Mouse (Mus musculus): ENCODE measurements around the gene Clrn3.
"Not testable (repeated sequence)": the region's sequence is repeated elsewhere in the genome, so short reads cannot be mapped to it uniquely, and the experiment has no call there.

The Clrn3 gene

DNA sequence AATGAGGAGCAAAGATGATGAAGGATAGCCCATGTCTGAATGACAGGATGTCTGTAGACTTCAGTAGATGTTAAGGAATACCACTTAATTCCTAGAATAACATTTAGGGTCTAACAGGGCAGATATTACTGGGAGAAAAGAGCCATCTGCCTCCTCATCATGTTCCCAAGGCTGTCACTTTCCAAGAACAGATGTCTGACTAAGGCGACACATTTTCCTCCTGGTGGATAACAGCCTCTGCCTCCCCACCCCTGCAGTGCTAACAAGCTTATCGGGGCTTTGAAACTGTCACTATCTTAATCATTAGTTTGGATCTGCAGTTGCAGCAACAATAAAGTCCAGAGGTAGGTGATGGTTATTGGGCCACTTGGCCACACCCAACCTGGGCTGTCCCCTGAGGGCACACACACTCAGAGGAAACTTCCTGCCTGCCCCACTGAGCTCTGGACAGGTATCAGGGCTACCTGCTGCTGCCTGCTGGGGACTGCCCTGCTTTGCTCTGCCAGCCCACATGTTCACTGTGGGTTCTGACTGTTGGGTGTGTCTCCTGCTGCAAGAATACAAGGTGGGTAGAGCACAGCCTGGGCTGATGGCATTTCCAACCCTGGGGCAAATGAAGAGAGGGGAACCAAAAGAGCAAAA, 6.2 kb upstream of the Clrn3 start:
- DNase-seq, result no peak

DNA sequence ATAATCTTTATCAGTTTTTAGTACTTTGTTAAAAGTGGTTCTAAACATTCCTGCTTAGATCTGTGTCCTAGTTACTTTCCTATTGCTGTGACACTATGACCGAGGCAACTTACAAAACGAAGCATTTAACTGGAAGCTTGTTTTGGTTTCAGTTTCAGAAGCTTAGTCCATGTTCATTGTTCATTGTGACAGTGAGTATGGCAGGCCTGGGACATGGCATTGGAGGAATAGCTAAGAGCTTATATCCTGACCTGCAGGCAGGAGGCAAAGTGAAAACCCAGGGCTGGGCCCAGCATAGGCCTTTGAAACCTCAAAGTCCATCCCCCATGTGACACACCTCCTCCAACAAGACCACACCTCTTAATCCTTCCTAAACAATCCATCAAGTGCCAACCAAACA, 614 bp upstream of the Clrn3 start:
- no peak for DNase-seq

DNA sequence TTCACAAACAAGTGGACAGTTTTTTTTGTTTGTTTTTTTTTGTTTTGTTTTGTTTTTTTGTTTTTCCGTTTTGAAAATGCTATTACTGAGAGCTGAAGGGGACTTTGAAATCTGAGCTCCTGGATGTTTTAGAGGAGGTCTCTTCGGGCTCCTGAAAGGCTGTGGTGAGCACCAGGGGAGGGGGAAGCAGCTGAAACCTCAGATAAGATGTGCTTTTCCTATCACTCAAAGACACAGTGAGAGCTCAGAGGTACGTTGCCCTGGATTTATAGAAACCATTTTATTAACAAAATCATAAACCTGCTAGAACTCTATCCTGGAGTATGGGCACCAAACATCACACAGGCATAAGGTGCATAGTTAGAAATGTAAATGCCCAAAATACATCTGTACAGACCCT, 1.3 kb downstream of the Clrn3 start:
- no peak for DNase-seq

DNA sequence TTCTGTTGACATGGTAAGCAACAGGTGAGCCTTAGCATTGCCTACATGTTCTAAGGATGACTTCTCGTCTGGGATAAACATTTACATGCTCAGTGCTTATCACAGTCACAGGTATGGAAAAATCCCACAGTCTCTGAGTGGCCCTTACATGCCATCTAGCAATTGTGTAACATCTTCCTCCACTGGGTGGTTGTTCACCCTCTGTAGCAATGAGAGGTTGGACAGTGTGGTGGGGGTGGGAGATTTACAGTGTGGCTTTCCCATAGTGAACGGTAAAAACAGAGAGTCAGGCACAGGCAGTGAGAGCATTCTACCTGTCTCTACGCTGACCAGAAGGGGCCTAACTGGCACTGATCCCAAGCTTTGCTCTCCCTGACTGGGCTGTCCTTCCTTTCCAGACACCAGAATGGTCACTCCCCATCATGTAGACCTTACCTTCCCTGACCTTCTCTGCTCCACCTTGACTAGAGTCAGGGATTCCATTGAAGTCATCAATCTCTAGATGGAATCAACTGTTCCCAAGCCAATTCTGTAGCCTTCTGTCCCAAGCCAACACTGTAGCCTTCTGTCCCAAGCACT, 1.8 kb downstream of the Clrn3 start:
- DNase-seq, result no peak

DNA sequence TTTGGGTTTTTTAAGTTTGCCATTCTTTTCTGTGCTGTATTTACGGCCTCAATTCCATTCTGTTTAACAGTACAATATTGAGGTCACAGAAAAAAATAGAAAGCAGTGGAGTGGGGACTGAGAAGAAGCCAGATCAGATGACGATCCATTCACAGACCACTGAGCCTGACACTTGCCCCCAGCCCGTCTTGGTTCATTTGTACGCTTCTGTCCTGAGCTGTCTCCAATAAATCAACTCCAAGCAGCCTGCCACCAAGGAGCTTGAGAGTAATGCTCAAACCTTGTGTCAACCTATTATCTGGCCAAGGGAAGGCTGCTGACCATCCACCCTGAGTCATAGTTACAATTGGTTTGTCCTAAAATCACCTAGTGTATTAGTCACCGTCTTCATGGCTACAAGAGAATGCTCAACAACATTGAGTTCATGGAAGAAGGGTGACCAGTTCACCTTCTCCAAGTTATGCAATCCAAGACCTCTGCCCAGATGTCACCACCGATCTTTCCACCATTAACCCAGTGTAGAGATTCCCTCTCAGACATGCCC, 4.0 kb downstream of the Clrn3 start:
- no peak for DNase-seq

DNA sequence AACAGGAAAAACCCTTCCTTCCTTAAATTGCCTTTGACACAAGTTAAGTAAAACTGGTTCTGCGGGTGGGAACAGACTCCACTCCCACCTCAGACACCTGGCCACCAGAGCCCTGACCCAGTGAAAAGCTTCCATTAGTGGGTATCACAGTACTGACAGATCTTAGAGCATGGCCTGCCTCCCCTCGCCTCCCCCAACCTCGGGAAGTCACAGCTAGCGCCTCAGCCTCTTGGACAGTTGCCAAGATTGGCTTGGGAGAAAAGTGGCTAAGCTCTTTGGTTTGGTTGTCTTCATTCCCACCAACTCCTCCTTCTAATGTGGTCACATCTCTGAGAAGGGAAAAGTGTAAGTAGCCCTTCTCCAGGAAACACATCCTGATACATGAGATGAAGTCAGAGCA, 4.5 kb downstream of the Clrn3 start:
- no peak for DNase-seq

DNA sequence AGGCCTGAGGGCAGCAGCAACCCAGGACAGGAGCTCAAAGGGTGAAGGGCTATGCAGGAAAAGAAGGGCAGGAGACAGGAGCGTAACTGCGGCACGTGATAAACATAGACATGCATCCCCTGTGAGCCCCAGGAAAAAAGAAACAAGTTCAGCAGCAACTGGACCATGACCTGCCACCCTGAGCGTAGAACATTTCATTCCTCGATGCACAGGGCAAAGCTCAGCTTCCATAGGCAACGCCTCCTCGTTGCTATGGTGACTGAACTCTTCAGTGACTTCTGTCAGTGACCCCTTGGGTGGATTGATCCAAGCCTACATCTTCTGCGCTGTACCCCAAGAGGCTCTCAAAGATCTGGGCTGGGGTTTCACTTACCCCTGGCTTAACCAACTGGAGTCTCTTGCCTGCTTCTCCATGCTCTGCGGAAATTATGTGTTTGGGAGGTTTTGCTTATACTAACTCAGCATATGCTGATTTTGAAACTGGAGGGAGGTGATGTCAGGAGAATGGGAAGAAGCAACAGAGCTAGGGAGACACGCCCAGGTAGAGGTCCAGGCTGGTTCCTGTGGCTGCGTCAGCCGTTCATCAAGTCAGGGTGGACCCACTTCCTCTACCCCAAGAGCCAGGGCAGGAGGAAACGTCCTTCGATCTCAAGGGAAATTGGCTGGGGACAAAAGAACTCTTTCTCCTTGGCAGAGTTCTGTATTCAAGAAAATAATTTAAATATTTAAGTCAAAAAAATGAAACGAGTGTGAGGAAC, 6.5 kb downstream of the Clrn3 start:
- no peak for DNase-seq

DNA sequence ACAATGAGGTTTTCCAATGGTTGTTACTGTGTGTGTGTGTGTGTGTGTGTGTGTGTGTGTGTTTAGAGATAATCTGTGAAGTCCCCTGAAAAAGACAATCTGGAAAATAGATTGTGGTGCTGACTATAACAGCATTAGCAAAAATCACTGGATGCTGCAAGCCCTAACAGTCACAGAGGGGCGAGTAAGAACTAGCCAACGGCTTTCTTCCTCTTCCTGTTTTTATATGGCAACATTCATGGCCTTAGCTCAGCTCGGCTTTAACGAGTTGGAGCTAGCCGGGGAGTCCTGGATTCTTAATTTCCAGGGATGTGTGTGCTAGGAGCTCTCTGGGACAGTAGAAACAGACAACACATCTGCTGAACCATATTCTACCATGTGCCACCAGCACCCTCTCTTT, 8.2 kb downstream of the Clrn3 start:
- DNase-seq, result no peak

DNA sequence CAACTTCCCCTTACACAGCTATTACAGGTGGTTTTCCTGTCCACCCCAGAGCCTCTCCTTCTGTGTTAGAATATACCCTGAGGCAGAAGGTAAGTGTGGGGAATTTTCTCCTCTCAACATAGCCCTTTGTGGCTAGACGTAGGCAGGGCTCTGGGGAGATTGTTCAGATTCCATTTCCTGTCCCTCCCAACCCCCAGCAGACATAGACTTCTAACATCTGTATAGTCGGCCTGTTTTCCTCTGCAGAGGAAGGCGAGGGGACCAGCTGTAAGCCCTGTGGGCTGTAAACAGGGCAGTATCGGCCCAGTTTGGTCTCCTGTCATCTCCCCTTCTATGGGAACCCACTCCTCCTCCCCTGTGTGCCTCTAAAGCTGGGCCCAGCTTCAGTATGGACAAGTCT, 11.3 kb downstream of the Clrn3 start:
- DNase-seq, result no peak

DNA sequence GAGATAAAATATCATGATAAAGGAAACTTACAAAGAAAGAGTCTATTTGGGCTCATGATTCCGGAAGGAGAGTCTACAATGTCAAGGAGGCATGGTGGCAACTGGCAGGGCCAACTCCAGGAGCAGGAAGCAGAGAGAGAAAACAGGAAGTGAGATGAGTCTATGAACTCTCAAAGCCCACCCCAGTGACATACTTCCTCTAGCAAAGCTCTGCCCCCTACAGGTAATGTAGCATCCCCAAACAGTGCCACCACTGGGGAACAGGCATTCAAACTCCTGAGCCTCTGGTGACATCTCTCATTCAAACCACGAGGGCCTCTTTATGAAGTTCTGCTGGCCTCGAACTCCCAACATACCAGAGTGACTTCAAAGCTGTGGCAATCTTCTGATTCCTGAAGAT, 16.7 kb downstream of the Clrn3 start:
- no peak for DNase-seq

DNA sequence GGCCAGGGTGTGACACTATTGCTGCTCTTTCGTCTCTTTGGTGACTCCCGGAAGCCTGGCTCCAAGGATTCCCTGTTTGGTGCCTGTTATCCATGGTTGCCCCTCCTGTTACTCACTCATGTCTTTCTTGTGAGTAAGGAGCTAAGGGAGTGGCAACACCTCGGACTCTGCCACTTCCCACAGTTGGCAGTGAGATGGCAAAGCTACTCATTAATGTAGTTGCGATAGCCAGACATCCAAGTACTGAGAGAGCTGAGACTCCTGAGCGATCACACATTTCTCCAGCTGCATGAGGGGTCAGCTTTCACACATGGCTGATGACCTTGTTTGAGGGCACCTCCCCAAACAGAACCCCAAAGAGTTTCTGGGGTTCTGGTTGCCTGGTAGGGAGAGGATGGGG, 18.0 kb downstream of the Clrn3 start:
- DNase-seq, result no peak

DNA sequence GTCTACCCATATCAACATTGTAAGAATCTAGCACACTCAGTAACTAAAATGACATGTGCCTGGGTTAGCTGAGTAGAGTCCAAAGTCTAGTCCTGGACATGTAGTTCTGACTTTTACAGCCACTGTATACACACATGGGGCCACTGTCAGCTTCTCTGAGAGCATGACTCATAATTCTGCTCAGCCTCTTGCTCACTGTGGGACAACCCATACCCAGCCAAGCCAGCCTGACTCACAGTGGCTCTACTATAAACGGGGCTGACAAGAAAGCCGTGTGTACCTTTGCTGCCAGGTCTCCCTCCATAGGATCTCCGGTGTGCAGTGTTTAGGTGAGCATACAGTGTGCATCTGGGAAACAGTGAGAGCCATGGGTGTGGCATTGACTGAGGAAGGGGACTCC, 19.2 kb downstream of the Clrn3 start:
- DNase-seq, result no peak

DNA sequence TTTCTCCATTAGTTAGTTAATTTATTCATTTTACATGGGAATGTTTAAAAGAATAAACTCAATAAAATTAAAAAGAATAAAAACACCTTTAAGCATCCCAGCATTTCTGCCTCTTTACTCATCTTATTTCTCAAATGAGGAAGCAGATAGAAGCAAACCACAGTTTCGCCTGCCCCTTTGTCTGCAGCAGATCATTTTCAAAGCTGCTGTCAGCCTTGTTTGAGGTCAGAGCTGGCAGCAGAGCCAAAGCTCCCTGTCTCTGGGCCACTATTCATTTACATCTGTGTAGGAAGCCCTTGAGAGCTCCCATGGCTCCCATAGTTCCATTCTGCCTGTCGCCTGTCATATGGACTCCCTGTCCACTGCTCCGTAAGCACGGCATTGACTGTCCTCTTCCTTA, 19.9 kb downstream of the Clrn3 start:
- no peak for DNase-seq

DNA sequence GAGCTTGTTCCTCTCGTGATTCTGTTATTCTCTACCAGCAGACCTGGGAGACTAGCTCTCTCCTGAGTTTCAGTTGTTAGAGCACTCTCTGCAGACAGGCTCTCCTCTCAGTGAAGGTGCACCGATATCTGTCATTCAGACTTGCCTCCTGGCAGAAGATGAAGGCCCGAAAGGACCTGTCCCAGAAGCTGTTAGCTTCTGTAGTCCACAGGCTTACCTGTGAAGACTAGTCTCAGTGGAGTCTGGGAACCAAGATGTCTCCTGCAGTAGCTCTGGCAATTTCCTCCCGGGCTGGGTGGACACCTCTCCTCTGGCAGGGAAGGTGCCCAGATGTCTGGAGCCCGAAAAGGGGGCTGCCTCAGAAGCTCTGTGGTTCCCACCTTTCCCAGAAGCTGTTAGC, 21.9 kb downstream of the Clrn3 start:
- DNase-seq, result not testable (repeated sequence)

DNA sequence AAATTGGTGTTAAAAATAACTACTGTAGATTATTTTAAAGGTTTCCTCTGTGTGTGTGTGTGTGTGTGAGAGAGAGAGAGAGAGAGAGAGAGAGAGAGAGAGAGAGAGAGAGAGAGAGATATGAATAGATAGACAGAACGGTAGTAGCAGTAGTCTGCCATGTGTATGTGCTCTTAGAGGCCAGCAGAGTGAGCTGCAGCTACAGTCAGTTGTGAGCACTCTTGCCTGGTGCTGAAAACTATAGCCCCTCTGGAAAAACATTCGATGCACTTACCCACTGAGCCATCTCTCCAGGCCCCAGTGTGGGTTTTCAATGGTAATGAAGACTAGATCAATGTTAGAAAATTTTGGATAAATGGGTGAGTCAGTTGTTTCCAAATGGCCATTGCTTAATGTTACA, 29.1 kb downstream of the Clrn3 start:
- DNase-seq, result no peak

DNA sequence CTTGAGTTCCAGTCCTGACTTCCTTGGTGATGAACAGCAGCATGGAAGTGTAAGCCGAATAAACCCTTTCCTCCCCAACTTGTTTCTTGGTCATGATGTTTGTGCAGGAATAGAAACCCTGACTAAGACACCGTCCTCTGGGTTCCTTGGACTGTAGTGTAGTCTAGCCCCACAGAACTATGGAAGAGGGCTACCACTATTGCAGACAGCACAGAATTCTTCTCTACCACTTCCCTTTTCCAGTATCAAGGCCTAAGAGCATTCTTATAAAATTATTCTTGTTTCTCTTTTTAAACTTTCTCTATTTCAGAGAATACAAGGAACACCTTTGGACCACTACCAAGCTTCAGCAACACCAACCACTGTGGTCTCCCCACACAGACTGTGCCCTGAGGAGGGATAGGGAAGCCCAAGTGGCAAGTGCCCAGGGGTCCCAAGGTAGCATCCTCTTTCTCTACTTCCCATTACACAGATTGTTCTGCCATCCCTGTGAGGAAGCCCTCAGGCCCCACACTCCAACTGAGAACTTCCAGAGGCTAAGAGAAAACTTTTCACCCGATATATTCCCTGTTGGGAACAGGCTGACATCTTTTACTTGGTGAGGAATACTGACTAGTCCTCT, 29.8 kb downstream of the Clrn3 start:
- no peak for DNase-seq

DNA sequence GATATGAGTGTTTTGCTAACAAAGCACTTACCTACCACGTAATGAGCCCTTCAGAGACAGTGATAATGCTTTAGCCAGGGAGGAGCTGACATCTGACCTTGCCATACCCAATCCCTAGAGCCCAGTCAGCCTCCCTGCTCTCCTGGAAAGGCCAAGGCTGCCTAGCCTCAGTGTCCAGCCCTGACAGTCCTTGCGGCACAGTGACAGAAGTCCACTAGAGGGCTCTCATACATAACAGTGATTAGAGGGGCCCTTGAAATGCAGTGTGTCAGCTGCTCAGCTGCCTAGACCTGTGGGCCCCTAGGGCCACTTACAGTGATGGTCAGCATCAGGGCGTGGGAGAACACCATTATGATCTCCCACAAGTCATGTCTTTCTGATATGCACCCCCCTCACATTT, 33.2 kb downstream of the Clrn3 start:
- peak; percentile 10 for DNase-seq

DNA sequence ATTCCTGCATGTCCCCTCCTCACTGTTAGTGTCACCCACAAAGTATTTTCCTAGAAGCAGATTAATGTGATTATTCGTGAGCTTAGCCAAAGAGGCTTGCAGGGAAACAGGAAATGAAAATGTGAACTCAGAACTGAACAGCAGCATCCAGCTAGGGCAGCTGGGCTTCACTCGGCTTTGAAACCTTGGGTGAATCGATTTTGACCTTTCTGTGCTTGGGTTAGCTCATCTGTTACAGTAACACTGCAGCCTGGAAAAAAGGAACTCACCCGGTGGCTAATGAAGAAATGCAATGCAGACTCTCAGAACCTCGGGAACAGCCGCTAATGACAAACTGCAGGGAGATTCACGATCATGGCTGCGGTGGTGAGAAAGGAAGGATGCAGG, 38.0 kb downstream of the Clrn3 start:
- DNase-seq, result no peak

DNA sequence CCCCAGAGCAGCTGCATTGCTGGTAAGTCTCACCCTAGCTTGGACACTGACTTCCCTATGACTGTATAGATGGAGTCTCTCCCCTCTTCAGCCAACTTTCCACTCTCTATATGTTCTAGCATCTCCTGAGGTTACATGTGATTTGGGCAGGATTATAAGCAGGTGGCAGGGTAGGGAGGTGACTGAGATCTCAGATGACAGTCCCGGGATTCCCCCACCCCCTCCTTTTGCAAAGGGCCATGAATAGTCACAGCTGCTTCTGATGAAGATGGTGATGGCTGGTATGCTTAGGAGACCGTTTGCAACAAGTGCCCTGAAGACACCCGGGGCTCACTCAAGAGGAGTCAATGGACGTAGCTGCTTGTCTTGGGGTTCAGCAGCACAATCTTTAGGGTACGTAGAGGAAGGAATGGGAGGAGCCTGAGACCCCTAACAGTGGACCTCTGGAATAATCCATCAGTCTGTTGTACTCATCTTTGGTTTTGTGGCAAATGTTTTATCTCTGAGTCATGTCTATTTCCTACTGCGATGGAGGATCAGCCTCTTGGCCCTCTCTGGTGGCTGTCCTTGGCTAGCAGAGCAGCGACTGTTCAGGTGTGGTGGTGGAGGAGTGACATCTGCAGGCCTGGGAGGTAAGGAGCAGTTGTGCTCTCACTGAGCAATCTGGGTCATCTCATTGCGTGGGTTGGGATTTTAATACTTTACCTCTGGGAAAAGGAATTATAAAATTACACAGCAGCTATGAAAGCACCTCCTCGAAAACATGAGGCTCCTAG, 38.5 kb downstream of the Clrn3 start:
- DNase-seq, result no peak

DNA sequence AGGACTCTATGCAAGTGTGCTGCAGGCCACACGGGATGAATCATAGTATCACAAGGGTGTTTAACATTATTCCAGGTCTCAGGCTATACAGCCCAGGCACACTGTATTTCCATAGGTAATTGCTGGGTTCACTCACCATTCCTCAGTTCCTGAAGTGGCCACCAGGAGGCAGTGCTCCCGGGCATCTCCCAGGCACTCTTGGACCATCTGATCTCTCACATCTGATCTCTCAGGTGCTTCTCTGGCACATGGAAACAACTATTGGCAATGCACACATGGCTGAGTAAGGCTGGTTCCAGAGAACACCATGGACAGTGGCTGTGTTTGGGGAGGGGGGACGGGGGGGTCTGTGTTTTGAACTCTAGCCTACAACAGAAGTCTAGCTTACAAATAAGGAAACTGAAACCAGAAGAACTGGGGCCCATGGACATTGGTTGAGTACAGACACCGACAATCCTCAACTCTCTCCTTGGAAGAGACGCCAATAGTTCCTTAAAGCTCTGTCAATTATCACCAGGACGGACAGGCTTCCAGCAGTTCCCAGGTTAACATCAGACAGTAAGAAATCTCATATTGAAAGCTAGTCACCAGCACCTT, 40.1 kb downstream of the Clrn3 start:
- DNase-seq, result peak; percentile 10

DNA sequence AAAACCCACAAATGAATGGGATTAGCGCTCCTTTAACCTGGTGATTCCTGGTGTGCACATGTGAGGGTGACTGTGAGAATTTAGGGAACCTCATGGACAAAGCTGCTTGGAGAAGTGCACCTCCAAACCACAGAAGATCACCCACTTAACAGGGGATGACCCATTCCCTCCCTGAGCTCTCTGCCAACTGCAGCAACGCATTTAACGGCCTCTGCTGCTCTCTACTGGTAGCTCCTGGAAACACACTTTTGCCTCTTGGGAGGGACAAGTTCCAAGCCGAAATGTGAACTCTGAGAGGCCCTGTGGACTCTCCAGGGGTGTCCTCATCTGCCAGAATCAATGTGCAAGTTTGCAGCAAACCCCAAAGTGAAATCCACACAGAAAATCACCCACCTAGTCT, 41.0 kb downstream of the Clrn3 start:
- DNase-seq, result peak; percentile 63

DNA sequence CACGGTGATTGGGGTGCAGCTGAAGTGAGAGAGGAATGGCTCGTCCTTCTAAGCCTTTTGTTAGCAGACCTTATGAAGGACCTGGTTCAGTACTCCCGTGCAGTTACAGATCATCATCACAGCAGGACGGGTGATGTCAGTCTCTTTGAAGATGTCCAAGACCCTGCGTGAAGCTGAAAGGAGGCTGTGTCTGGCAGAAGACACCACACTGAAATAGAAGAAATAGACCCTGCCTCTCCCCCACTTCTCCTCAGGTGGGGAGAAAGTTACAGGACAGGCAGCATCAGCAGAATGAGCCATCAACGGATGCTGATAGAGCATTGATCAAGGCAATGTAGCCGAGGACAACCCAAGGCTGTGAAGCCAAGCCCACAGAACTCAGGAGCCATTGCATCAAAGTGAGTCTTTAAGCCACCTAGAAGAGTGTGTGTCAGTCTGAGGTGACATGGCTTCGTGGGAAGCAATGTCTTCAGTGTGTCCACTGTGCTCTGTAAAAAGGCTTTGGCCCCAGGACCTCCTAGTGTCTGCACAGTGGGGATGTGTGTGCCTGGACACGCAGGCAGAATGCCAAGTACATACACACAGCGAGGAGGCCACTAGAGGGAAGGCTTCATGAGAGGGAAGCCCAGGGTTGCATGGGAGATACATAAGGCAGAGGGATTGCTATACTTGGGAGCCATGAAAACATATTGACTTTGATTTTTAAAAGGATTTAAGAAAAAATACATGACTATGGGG, 41.6 kb downstream of the Clrn3 start:
- DNase-seq, result no peak

Measured in cerebellum, adult 9-10 months (tissue).